Mouse (Mus musculus) liver, embryonic 11.5 days (tissue): Measurements from ENCODE around the gene Ptprs. TPM values are rescaled to one million over a fixed set of nuclear protein-coding genes. Genes with fewer than 3 reads are reported as not detected.

Experiments
- ATAC-seq: fragments of 200-750 bp; cut with Nextera tagmentation; replicated peaks from 2 replicates; pipeline ENCODE4 v1.8.0; 2017; ENCODE audit warnings: moderate number of reproducible peaks, mild to moderate bottlenecking, moderate TSS enrichment, moderate library complexity; ENCODE audit not compliant: low FRiP score
- DNase-seq: peaks from one replicate; pipeline ENCODE4 v3.0.0-alpha.2; 2017; ENCODE audit warnings: low spot score
- H3K27ac ChIP-seq: fragments of 300-500 bp; sonication (generic); 2 replicates; pipeline ENCODE4 v1.5.1; 2014; ENCODE audit warnings: mild to moderate bottlenecking, low read depth, low read length, control low read depth
- H3K27me3 ChIP-seq: fragments of 300-500 bp; sonication (generic); replicated peaks from 2 replicates; pipeline ENCODE4 v1.6.1; 2014; ENCODE audit warnings: low read length, mixed read lengths; ENCODE audit not compliant: control insufficient read depth, insufficient read depth
- H3K36me3 ChIP-seq: fragments of 300-500 bp; sonication (generic); 2 replicates; pipeline ENCODE4 v1.6.1; 2014; ENCODE audit warnings: mild to moderate bottlenecking, low read length, moderate library complexity, mixed read lengths; ENCODE audit not compliant: control insufficient read depth, insufficient read depth
- H3K4me1 ChIP-seq: fragments of 300-500 bp; sonication (generic); replicated peaks from 2 replicates; pipeline ENCODE4 v1.6.1; 2014; ENCODE audit warnings: low read length, mixed read lengths; ENCODE audit not compliant: control insufficient read depth, insufficient read depth
- H3K4me2 ChIP-seq: fragments of 300-500 bp; sonication (generic); 2 replicates; pipeline ENCODE4 v1.6.1; 2014; ENCODE audit warnings: mild to moderate bottlenecking, control low read depth, moderate library complexity
- H3K4me3 ChIP-seq: fragments of 300-500 bp; sonication (generic); 2 replicates; pipeline ENCODE4 v1.5.1; 2014; ENCODE audit warnings: low read depth, low read length, control low read depth
- H3K9ac ChIP-seq: fragments of 300-500 bp; sonication (generic); 2 replicates; pipeline ENCODE4 v1.6.1; 2014; ENCODE audit warnings: low read depth, low read length, control low read depth
- H3K9me3 ChIP-seq: fragments of 300-500 bp; sonication (generic); 2 replicates; pipeline ENCODE4 v1.6.1; 2016; ENCODE audit warnings: low read length, inconsistent platforms, mixed read lengths; ENCODE audit not compliant: control insufficient read depth
- WGBS: fragments of 180-500 bp; shearing (Covaris S2); extraction: QIAGEN DNeasy Blood & Tissue Kit; methylation state at CpG from one replicate; pipeline ENCODE4 v1.1.7; 2014; 5-methylcytosine and 5-hydroxymethylcytosine counted together
- polyA plus RNA-seq: library from polyadenylated mRNA; unstranded; fragments of >200 nt; fragmentation: Nextera tagmentation; extraction: Ambion mirVana; gene quantifications from 2 replicates; pipeline ENCODE4 v1.2.1, GENCODE M21; 2014

Ptprs gene
- polyA plus RNA-seq, 1 experiment from 2014 or later = 39.8 TPM

- Histone ChIP-seq H3K9me3 (no peaks in the 10 kb centered on the region), H3K36me3 (peaks cover 26% of the 10 kb centered on the region), H3K27me3 (no peaks in the 10 kb centered on the region), H3K4me2 (no peak overlapping the region), H3K4me3 (no peak overlapping the region), H3K27ac (no peak overlapping the region), H3K9ac (no peak overlapping the region), H3K4me1 (no peaks in the 10 kb centered on the region)
- no peak for DNase-seq
- 89% methylated on average over 6 of the region's 6 CpGs for WGBS
- ATAC-seq = no peak
Observed at GRCm38 (mm10) chr17:56393238-56393637, 83.0 kb downstream of the Ptprs start.

DNA sequence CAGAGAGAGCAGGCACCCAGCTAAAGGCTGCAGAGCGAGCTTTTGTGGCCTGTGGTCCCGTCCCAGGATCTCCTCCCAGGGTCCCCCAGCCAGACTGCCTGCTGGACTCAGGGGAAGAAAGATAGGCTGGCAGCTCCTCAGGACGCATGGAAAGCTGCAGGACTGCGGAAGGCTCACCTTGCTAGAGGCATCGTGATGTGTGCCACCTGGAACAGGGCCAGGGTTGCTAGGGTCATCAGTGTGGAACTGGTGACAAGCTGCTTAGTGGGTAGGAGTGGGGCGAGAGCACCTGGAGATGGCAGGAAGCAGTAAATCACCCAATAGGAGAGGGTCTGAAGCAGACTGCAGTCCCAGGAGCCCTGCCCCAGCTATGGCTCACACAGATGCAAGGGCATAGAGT lies 88.7 kb downstream of the Ptprs start:
- no peak overlapping the region for H3K4me3 ChIP-seq
- peaks cover 21% of the 10 kb centered on the region for H3K36me3 ChIP-seq
- DNase-seq (no peak), ATAC-seq (no peak)
- no peak overlapping the region for H3K4me2 ChIP-seq
- H3K4me1 ChIP-seq = 0 out of 2 replicates have a peak, but pooled peaks cover 2% of the 10 kb centered on the region
- H3K9me3 ChIP-seq = no peaks in the 10 kb centered on the region
- no peak overlapping the region for H3K9ac ChIP-seq
- H3K27me3 ChIP-seq = no peaks in the 10 kb centered on the region
- 90% methylated on average over 6 of the region's 6 CpGs for WGBS
- H3K27ac ChIP-seq = no peak overlapping the region

DNA sequence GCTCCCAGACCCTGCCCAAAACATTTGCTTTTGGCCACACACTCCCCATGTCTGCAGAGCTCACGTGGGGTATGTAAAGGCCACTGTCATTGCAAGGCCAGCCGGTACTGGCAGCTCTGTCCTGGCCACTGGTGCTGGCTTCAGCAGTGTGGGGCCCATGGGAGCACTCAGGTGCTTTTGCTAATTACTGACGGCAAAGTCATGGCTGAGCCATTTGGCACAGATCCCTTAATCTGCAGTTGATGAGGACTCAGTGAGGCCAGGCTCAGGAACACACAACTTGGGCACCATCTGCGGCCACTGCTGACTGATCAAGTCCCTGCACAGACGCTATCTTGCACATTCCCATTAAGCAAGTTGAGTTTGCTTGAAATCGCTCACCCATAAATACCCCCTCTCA lies 91.4 kb downstream of the Ptprs start:
- Histone ChIP-seq H3K9ac (no peak overlapping the region), H3K4me2 (no peak overlapping the region), H3K36me3 (peaks cover 17% of the 10 kb centered on the region), H3K9me3 (no peaks in the 10 kb centered on the region), H3K27ac (no peak overlapping the region), H3K27me3 (no peaks in the 10 kb centered on the region), H3K4me3 (no peak overlapping the region), H3K4me1 (0 out of 2 replicates have a peak, but pooled peaks cover 2% of the 10 kb centered on the region)
- DNase-seq = no peak
- 90% methylated on average over 6 of the region's 6 CpGs for WGBS
- no peak for ATAC-seq

GRCm38 (mm10) chr17:56382997-56383396 lies 93.3 kb downstream of the Ptprs start:
- WGBS = 80% methylated on average over 8 of the region's 8 CpGs
- Histone ChIP-seq H3K27ac (no peak overlapping the region), H3K9me3 (no peaks in the 10 kb centered on the region), H3K4me2 (no peak overlapping the region), H3K9ac (no peak overlapping the region), H3K36me3 (peaks cover 13% of the 10 kb centered on the region), H3K4me3 (no peak overlapping the region), H3K4me1 (0 out of 2 replicates have a peak, but pooled peaks cover 2% of the 10 kb centered on the region), H3K27me3 (no peaks in the 10 kb centered on the region)
- ATAC-seq (no peak), DNase-seq (no peak)

DNA sequence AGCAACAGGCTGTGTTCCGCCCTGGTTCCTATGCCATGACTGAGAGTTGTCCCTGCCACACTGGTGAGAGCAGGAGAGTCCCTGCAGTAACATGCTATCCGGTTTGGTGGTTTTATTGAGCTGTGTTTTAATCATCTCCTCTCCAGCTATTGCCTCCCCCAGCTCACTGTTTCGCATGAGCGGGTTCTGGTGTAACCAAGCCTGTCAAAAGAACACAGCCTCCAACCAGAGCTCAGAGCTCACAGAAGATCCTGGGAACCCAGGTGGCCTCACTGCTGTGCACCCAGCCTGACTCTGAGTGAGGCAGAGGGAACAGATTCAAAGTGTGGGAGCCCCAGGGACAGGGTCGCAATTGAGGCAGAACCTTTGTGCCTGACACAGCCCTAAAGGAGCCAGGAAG lies 95.1 kb downstream of the Ptprs start:
- H3K36me3 ChIP-seq = peaks cover 12% of the 10 kb centered on the region
- H3K4me2 ChIP-seq = no peak overlapping the region
- H3K27me3 ChIP-seq = no peaks in the 10 kb centered on the region
- 0 out of 2 replicates have a peak, but pooled peaks cover 2% of the 10 kb centered on the region for H3K4me1 ChIP-seq
- H3K4me3 ChIP-seq = no peak overlapping the region
- no peak overlapping the region for H3K27ac ChIP-seq
- DNase-seq (no peak), ATAC-seq (no peak)
- no peak overlapping the region for H3K9ac ChIP-seq
- no peaks in the 10 kb centered on the region for H3K9me3 ChIP-seq
- 91% methylated on average over 5 of the region's 5 CpGs for WGBS

DNA sequence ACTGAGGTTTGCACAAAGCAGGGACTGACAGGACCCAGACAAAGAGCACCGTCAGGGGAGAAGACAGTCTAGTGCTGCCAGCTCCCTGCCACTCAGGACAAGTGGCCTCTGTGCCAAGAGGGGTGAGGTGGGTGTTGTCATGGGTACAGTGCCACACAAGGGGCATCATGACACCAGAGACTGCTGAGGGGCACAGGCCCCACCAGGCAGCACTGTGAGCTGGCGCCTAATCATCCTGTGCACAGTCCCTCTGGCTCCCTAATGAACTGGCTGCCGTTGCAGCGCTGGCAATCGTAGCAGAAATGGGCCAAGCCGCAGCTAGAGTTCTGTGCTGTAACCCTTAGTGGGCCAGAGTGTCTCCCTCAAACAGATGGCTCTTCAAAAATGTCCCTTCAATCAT lies 96.0 kb downstream of the Ptprs start:
- ATAC-seq (no peak), DNase-seq (no peak)
- no peak overlapping the region for H3K27ac ChIP-seq
- no peak overlapping the region for H3K4me3 ChIP-seq
- H3K9ac ChIP-seq = no peak overlapping the region
- no peaks in the 10 kb centered on the region for H3K9me3 ChIP-seq
- no peaks in the 10 kb centered on the region for H3K27me3 ChIP-seq
- WGBS = 91% methylated on average over 6 of the region's 6 CpGs
- peaks cover 16% of the 10 kb centered on the region for H3K36me3 ChIP-seq
- H3K4me2 ChIP-seq = no peak overlapping the region
- 0 out of 2 replicates have a peak, but pooled peaks cover 2% of the 10 kb centered on the region for H3K4me1 ChIP-seq

GRCm38 (mm10) chr17:56379281-56379834 lies 96.9 kb downstream of the Ptprs start:
- WGBS = 74% methylated on average over 6 of the region's 6 CpGs
- Histone ChIP-seq H3K4me3 (no peak overlapping the region), H3K9ac (no peak overlapping the region), H3K4me2 (no peak overlapping the region), H3K27ac (no peak overlapping the region), H3K36me3 (peaks cover 16% of the 10 kb centered on the region), H3K9me3 (no peaks in the 10 kb centered on the region), H3K4me1 (0 out of 2 replicates have a peak, but pooled peaks cover 2% of the 10 kb centered on the region), H3K27me3 (no peaks in the 10 kb centered on the region)
- no peak for ATAC-seq
- DNase-seq = no peak

DNA sequence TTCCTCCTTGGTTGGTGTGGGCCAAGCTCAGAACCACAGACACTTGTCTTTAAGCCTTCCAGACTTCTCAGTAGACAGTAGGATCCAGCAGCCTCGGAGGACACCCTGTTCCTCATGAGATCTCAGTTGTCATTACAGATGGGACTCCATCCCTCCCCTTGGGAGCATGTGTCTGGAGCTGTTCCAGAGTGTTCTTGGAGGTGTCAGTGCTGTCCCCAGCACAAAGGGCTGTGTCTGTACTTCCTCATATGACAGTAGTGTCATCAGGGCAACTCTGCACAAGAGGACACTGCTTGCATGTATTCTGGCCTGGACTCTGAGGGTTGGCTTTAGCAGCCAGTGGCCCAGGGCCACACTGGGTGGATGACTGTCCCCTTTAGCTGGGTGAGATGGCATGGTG lies 101.4 kb downstream of the Ptprs start:
- Histone ChIP-seq H3K4me2 (no peak overlapping the region), H3K9ac (no peak overlapping the region), H3K27ac (no peak overlapping the region), H3K4me1 (no peaks in the 10 kb centered on the region; the same call in 1 of the 2 replicates), H3K36me3 (peaks cover 16% of the 10 kb centered on the region), H3K9me3 (no peaks in the 10 kb centered on the region), H3K27me3 (no peaks in the 10 kb centered on the region), H3K4me3 (no peak overlapping the region)
- ATAC-seq (no peak), DNase-seq (no peak)
- WGBS = 83% methylated on average over 1 of the region's 1 CpGs
